Mouse (Mus musculus): ENCODE results near the gene Atg10.
A peak's percentile ranks its signal among the peaks of the same experiment; 100 is the strongest.
"Not testable (repeated sequence)": the region's sequence is repeated elsewhere in the genome, so short reads cannot be mapped to it uniquely, and the experiment has no call there.

Gene Atg10

DNA sequence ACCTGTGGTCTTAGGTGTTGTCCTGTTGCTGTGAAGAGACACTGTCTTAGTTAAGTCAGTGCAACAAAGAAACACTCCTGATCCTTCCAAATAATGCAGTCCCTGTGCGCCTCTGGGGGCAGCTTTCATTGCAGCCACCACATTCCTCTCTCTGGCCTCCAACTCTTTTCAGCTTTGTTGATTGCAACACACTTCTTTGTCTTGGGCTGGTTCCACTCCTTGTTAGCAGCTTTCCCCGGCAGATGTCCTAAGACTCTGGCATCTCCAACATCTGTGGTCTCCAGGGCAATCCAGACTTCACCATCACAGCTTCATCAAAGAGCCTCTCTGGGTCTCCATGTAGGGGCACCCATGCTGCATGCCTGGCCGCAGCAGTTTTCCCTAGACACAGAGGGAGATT, 290.5 kb downstream of the Atg10 start:
- DNase-seq (ENCODE audit: low spot score) = no peak

DNA sequence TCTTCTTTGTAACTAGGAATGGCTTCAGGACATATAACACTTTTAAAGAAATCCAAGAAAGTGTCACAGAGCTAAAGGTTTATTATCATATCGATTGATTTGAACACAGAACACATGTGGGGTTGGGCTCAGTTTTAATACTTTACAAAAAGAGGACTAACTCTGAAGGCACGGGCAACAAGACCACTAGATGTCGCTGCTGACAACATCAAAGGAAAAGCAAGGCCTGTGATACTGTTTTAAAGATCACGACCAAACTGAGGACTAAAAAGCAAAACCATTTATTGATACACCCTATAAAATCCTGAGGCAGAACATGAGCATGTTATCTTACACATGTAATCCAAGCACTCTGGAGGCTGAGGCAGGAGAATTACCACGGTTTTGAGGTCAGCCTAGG, 293.9 kb downstream of the Atg10 start:
- no peak for DNase-seq (ENCODE audit: low spot score)

DNA sequence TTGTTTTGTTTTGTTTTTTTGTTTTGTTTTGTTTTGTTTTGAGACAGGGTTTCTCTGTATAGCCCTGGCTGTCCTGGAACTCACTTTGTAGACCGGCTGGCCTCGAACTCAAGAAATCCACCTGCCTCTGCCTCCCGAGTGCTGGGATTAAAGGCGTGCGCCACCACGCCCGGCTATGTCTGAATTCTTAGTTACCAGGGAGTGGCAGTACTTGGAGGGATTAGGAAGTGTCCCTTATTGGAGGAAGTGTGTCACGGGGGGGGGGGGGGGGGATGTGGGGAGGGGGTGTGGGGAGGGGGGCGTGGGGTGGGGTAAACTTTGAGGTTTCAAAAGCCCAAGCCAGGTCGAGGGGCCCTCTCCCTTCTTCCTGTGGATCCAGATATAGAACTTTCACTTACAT, 295.5 kb downstream of the Atg10 start:
- not testable (repeated sequence) for DNase-seq (ENCODE audit: low spot score)

GRCm38 (mm10) chr13:90926938-90927633, 296.7 kb downstream of the Atg10 start:
- DNase-seq (ENCODE audit: low spot score) = no peak

DNA sequence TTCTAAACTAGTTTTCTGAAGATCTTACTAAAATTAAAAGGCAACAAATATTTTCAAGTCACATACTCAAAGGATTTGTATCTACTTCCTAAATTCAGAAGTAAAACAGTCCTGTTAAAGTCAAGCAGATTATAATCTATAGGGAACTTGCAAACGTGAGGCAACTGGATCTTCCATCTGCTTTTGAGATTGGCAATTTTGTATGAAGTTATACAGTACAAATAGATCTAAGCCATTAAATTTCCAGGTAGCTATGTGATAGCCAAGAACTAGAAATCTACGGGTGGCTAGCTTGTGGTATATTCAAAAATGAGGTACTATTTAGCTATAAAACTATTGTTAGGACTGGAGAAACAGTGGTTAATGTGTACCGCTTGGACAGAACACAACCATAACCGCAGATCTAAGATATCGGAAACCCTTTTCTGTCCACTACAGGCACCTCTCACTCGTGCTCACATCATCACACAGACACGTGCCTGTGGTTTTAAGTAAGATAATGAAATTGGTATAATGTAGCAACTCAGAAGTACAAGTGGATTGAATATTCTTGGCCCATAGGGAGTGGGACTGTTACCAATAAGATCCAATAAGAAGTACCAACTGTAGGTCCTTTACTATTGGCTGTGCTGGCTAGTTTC, 297.5 kb downstream of the Atg10 start:
- DNase-seq (ENCODE audit: low spot score) = no peak

DNA sequence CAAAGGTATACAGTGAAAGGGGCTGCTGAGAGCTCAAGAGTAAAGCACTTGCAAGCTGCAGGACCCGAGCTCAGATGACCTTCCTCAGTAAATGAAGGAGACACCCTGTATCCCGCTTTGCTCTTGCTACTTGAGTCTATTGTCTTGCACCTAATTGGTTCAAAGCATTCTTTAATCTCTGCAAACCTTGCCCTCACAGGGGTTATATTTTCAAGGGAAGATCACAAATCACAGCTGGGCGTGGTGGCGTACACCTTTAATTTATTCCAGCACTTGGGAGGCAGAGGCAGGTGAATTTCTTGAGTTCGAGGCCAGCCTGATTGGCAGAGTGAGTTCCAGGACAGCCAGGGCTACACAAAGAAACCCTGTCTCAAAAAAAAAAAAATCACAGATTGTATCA, 298.6 kb downstream of the Atg10 start:
- DNase-seq (ENCODE audit: low spot score) = no peak

DNA sequence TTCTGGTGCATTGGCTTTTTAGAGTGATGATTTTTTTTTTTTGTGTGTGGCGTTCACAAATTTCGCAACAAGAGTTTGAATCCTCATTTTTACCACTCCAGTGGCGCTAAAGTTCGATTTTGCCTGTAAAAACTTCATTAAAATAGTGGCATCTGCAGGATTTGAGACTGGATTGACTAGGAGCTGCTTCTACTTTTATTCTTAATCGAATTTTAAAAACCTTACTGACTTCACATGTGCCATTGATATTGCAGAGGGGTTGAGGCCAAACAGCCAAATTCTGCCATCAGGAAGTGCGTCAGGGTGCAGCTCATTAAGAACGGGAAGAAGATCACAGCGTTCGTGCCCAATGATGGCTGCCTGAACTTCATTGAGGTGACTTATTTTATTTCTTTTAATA, 299.7 kb downstream of the Atg10 start:
- no peak for DNase-seq (ENCODE audit: low spot score)

DNA sequence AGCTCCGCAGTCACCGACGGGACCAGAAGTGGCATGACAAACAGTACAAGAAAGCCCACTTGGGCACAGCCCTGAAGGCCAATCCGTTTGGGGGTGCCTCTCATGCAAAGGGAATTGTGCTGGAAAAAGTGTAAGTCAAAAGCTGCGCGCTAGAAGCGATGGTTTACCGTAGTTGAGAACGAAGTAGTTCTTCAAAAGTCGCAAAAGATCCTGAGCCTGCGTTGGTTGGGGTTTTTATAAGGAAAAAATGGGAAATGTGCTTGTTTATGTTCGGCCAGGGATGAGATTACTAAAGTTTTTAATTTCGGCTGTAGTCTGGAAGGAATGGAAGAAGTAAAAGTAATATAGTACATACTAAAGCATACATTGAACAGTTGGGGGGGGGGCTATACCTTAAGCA, 300.2 kb downstream of the Atg10 start:
- DNase-seq (ENCODE audit: low spot score) = not testable (repeated sequence)

DNA sequence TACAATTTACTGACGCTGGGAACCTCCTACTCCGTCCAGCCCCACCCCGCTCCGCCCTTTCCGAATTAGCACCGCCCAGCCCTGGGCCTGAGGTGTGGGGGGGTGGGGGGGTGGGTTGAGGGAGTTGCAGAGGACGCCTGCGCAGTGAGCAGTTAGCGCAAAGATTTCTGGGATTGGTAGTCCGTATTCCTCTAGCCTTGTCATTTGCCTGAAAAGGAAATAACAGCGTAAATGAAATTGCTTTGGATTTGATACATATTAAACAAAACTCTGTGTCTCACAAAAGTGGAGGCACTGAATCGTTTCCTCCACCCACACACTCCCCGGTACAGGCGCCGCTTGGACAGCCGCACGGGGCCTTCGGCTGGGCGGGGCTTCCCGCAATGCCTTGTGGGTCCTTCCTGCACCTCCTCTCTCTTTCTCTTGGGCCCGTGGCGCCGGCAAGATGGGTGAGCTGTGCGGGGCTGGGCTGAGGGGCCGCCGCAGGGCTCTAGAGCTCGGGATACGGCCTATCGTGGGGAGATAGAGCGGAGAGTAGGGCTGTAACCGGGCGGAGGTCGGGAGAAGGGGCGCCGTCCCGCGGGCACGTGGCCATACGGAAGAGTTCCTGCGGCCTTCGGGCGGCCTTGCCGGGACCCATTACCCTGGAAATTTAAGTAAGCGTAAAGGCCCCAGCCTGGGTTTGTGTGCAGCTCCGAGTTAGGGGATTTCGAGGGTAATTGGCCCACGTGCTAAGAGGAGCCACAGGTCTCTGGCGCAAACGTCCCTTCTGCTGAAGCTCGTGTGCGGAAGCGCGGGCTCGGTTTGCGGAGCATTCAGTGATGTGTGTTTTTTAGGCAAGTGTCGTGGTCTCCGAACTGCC, 300.8 kb downstream of the Atg10 start, which contains the start of gene Rps23:
TSS of gene Rps23 (plus strand) at position 208 of the 862 bp plus-strand sequence.
- peak; percentile 89 for DNase-seq (ENCODE audit: low spot score)

GRCm38 (mm10) chr13:90914721-90915120, 309.0 kb downstream of the Atg10 start:
- DNase-seq (ENCODE audit: low spot score) = no peak

- DNase-seq (ENCODE audit: low spot score) = no peak
These were observed 310.0 kb downstream of the Atg10 start for GRCm38 (mm10) chr13:90913675-90914192.

GRCm38 (mm10) chr13:90912760-90913674, 310.8 kb downstream of the Atg10 start:
- DNase-seq (ENCODE audit: low spot score) = no peak

GRCm38 (mm10) chr13:90907376-90907775, 316.4 kb downstream of the Atg10 start:
- DNase-seq (ENCODE audit: low spot score) = no peak

- peak; percentile 37 for DNase-seq (ENCODE audit: low spot score)
These were observed 318.6 kb downstream of the Atg10 start, which contains the start of gene Atp6ap1l for GRCm38 (mm10) chr13:90905176-90905575. Gene Atp6ap1l, minus strand, starts transcription at chr13:90905355.

- DNase-seq (ENCODE audit: low spot score) = no peak
These were observed 326.9 kb downstream of the Atg10 start for GRCm38 (mm10) chr13:90896821-90897220.

GRCm38 (mm10) chr13:90896098-90896497, 327.7 kb downstream of the Atg10 start:
- no peak for DNase-seq (ENCODE audit: low spot score)

DNA sequence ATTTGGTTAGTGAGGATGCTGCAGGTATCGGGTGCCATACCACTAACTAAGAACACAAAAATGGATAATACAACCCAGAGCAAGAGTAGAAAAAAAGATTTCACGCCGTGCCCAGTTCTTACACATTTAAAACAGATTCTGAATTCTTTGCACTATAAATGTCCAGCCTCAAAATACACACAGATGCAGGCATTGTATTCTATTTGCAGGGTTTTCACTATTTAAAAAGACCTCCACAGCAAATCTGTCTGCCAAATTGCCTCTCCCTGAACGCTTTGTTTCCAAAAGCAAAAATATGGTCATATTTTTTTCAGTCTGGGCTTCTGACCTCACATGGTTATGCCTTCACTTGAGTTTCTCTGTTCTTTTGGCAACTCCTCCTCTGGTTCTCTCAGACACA, 328.9 kb downstream of the Atg10 start:
- no peak for DNase-seq (ENCODE audit: low spot score)

DNA sequence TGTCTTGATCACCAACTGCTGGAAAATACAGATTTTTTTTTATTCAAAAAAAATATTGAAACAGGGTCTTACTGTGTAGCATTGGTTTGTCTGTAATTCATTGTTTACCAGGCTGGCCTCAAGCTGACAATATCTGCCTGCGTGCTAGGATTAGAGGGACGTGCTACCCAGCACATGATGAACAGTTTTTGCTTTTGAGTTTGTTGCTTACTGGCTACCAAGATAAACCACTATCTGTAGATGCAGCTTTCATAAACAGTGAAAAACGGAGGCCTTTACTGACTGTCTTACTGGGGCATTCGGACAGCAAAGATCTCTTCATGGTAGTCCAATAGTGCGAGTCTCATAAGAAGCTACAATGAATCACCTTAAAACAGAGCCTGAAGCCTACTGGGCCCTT, 333.7 kb downstream of the Atg10 start:
- no peak for DNase-seq (ENCODE audit: low spot score)

DNA sequence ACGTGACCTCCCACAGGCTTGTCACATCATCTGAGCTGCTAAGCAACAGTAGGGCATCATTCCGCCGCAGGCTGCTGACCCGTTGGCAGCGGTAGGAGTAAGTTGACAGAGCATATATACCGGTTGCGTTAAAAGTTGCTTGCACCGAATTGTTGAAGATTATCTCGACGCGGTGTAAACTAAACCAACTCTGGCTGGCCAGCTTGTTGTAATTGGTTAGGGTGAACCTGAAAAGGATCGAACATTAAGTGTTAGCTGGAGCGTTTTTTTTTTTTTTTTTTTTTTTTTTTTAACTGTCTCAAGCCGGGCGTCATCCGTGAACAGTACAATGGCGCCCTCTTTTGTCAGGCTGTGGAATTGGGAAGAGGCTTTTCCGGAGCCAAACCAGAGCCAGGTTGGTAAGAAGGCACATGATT, 337.2 kb downstream of the Atg10 start:
- DNase-seq (ENCODE audit: low spot score) = peak; percentile 51

GRCm38 (mm10) chr13:90885856-90886532, 337.8 kb downstream of the Atg10 start:
- peak; percentile 6 for DNase-seq (ENCODE audit: low spot score)

All from testis, postnatal 14 days (tissue).